Mouse (Mus musculus) gastrocnemius, postnatal 4 days (tissue): ENCODE data around the gene Abca7. TPM values are rescaled to one million over a fixed set of nuclear protein-coding genes. Genes with fewer than 3 reads are reported as not detected.

Experiments
- DNase-seq, 2 experiments: peaks; one replicate each; pipeline ENCODE4 v3.0.0; 2021 to 2022; ENCODE audit warnings: low spot score in 2 of 2, mixed read lengths in 2 of 2
- total RNA-seq, 2 experiments: library from RNA; stranded (reverse); gene quantifications; 2 replicates each; pipeline ENCODE4 v1.2.3; 2021

Abca7 gene
- total RNA-seq, 2 experiments from 2014 or later = 4.8 to 4.9 TPM

DNA sequence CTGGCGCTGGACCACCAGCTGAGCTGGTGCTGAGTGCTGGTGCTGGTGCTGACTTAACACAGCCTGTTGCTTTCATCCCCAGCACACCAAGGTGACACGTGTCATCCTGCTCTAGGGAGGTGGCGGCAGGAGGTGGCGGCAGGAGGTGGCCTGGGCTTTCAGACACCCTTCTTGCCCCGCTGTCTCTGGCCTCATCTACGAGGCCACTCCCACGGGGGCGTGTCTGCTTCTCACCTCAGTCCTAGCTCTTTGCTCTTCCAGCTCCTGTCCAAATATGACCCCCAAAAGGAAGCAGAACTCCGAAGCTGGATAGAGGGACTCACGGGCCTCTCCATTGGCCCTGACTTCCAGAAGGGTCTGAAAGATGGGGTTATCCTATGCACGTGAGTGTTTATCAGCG is 5.2 kb upstream of the Abca7 start:
- DNase-seq = no peak

DNA sequence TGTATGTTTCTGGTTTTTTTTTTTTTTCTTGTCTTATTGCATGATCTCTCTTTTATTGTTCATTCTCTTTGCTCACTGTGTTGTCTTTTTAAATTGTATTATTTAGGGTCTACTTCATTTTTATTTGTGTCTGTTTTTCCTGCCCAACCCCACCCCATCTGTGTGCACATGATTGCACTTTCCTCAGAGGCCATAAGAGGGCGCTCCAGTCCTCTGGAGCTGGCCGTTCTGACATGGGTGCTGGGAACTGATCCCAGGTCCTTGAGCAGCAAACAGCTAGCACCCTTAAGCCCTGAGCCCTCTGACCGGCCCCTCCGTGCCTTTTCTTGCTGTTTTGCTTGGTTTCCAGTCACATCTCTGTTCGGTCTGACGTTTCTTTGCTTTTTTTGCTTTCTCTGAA is 4.7 kb upstream of the Abca7 start:
- no peak for DNase-seq

DNA sequence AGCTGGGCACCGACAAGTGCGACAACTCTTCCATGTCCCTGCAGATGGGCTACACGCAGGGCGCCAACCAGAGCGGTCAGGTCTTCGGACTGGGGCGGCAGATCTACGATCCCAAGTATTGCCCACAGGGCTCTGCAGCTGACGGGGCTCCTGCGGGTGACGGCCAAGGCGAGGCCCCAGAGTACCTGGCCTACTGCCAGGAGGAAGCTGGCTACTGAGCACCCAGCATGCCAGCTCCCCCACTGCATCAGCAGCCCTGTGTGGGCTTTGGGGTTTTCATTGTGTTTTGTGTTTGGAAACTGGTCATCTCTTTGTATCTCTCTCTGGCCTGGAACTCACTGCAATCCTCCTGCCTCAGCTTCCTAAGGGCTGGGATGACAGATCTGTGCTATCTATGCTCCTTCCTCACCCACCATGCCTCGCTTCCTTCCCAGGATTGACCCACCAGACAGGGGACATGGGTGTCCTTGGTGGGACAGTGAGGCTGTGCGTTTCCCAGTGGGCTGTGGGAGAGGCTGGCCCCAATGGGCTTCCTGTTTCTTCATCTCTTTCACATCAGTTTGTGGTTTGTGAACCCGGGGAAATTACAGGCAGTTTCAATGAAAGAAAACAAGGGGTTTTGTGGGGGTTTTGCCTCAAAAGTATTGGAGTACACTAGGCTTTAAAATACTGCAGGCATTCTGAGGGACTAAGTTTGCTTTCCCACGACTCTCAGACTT is 1.7 kb upstream of the Abca7 start:
- DNase-seq = no peak

DNA sequence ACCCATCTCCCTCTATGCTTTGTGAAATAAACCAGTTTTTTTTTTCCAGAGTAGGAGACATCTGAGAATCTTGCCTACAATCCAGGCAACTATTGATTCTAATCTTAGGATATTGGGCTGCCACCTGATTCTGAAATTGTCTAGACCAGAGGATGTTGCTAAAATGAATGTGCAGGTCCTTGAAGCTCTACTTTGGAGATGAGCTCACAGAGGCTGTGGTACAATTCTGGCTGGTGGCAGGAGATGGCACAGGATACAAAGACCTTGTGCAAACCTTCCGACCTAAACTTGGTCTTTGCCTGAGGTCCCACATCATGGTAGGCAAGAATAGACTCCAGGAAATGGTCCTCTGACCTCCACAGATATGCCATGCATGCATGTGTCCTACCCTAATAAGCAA is 658 bp upstream of the Abca7 start:
- DNase-seq = no peak

DNA sequence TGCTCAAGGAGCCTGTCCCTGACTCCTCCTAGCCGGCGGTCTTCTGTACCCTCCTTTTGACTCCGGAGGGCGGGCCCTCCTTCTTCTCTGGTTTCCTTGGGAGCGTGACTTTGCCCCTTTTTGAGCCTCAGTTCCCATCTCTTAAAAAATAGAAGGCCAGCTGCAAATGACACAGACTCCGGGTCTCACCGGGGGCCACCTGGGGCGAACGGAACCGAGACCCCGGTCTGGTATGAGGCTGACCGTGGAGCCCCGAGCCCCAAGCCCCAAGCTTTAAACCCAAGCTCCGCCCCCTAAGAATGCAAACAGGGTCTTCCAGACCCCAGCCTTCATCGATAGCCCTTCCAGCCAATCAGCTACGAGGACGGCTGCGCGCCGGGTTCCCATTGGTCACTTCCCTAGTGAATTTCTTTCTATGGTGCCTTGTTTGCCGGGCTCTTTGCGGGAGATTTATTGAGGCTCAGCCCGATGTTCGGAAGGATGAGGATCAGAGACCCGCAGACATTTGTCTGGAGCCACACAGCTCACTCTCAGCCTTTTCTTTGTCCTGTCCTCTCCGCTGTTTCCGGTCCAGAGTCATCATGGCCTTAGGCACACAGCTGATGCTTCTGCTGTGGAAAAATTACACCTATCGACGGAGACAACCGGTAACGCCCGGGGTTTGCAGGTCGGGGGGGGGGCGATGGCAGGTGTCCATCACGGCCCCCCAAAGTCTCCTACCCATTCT is 903 bp downstream of the Abca7 start:
- peak in 1 of 2 experiments; percentile 64 for DNase-seq

DNA sequence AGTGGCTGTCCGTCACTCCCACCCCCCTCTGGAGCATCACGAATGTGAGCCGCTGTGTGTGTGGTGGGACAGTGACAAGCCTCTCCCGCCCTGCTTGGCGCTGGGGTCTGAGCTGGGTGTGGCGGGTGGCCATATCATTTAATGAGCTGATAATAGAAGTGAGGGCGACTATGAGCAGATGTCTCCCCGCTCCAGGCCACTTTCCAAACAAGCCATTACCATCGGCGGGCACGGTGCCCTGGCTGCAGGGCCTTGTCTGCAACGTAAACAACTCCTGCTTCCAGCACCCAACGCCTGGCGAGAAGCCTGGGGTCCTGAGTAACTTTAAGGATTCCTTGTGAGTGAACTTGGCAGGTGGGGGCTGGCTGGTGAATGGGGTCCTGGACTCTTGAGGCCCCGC is 1.5 kb downstream of the Abca7 start:
- DNase-seq = no peak

DNA sequence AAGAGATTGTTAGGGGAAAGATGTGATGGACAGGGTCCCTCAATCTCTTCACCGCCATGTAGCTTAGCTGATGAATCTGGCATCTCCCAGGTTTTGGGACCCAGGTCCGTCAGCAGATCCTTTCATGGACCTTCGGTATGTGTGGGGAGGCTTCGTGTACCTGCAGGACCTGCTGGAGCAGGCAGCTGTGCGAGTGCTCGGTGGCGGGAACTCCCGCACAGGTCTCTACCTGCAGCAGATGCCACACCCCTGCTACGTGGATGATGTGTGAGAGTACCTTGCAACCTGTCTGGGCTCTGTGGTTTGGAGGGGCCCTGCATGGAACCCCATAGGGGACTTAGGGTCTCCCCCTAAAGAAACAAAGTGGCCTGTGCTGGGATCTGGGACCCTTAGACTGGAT is 5.7 kb downstream of the Abca7 start:
- no peak for DNase-seq

DNA sequence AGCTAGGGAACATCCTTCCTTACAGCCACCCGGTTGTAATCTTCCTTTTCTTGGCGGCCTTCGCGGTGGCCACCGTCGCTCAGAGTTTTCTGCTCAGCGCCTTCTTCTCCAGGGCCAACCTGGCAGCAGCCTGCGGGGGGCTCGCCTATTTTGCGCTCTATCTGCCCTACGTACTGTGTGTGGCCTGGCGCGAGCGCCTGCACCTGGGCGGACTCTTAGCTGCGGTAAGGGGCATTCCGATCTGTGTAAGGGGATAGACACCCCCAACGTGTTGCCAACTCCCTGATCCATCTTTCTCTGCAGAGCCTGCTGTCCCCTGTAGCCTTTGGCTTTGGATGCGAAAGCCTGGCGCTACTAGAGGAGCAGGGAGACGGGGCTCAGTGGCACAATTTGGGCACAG is 6.5 kb downstream of the Abca7 start:
- DNase-seq = no peak

DNA sequence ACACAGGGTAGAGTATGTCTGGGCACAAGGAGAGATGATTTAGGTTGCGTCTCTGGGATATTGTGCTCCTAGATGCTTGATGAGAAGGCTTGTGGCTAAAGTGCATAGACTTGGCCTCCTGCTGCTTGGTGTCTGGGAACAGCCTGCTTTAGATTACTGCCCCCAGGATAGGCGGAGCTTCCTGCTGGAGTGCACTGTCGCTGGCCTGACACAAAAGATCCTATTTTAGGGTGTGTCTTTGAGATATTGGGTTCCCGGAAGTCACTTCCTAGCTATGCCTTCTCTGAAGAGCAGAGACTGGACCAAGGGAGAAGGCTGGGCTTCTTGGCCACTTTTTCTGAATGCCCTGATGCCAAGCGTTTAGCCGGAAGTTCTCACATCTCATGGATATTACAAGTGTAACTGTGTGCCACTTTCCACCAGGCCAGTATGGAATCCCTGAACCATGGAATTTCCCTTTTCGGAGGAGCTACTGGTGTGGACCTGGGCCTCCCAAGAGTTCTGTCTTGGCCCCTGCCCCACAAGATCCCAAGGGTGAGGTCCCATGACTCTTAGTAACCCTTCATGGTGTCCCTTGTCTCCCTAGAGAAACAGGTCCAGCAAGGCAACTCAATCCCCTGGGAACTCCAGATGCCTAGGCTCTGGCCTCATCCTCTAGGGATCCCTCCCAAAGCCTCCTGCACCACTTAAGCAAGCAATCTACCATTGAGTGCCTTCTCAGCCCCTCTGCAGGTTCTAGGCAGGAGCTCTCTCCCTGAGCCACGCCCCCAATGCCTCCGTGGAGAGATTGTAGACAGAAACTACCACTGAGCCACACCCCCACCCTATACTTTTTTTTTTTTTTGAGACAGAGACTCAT is 7.3 kb downstream of the Abca7 start:
- DNase-seq = no peak

DNA sequence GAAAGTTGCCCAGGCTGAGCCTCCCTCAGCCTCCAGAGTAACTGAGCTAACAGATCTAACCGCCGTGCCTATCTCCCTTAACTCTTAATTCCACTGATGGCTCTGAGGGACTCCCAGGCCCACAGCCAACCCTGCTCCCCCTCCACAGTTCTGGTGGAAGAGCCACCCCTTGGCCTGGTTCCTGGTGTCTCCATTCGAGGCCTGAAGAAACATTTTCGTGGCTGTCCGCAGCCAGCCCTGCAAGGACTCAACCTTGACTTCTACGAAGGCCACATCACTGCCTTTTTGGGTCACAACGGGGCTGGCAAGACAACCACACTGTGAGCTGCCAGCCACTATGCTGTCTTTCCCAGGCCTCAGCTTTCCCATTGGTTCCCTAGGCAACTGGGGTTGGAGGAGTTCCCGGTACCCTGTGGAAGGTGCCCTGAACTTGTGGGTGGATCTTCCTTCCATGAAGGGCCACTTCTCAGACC is 8.0 kb downstream of the Abca7 start:
- DNase-seq = no peak

DNA sequence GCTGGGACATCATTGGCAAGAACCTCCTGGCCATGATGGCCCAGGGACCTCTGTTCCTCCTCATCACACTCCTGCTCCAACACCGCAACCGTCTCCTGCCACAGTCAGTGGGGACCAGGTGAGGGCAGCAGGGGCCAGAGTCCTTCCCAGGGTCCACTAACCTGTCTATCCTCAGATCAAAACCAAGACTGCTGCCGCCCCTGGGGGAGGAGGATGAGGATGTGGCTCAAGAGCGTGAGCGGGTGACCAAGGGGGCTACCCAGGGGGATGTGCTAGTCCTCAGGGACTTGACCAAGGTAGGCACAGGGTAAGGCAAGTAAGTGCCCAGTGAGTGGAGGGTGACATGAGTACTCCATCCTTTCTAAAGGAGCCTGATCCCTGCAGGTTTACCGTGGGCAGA is 15.4 kb downstream of the Abca7 start:
- no peak for DNase-seq

DNA sequence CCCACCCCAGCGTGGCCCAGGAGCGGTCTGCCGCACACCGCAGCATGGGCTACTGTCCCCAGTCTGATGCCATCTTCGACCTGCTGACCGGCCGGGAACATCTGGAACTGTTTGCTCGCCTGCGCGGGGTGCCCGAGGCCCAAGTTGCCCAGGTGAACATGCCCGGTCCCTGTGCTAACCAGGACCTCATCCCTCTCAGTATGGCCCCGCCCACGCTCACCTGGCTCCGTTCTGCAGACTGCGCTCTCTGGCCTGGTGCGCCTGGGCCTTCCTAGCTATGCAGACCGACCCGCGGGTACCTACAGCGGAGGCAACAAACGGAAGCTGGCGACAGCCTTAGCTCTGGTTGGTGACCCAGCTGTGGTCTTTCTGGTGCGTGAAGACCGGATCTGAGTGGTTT is 17.3 kb downstream of the Abca7 start:
- no peak for DNase-seq

DNA sequence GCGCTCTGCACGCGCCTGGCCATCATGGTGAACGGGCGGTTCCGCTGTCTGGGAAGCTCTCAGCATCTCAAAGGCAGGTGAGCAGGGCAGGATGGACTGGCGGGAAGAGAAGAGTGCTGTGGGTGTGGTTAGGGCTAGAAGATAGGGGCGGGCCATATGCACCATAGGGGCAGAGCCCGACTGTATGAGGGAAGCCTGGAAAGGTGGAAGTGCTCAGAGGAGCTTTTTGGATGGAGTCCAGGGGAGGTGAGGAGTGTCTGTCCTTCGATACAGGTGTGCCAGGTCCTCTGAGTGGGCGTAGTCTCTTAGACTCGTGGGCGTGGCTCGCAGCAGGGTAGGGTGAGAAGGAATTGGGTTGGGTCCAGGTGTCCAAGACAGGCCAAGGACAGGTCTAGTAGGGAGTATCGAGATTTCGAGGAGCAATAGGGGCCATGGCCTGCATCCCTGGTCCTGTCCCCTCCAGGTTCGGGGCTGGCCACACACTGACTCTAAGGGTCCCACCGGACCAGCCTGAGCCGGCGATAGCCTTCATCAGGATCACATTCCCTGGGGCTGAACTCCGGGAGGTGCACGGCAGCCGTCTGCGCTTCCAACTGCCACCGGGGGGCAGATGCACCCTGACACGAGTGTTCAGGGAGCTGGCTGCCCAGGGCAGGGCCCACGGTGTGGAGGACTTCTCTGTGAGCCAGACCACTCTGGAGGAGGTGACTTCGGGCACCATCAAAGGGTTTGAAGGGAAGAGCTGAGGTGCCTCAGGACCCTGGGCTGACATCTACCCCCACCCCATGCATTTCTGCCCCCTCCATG is 18.4 kb downstream of the Abca7 start:
- DNase-seq = no peak

DNA sequence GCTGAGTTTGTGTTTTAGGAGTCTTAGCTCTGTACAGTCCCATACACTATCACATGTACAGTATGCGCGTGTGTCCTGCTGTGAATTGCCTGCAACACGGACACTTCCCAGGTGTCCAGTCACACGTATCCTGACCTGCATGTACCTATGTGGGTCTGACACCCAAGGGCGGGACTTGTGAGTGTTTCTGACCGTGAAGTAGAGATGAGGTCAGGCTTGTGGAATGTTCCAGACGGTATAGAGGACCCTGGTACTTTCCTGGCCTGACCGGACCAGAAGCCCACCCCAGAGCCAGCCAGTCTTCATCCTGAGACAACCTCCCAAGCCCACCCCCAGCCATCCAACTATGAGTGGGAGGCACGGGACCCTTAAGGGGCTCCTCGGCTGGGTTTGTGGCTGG is 19.3 kb downstream of the Abca7 start:
- DNase-seq = no peak

DNA sequence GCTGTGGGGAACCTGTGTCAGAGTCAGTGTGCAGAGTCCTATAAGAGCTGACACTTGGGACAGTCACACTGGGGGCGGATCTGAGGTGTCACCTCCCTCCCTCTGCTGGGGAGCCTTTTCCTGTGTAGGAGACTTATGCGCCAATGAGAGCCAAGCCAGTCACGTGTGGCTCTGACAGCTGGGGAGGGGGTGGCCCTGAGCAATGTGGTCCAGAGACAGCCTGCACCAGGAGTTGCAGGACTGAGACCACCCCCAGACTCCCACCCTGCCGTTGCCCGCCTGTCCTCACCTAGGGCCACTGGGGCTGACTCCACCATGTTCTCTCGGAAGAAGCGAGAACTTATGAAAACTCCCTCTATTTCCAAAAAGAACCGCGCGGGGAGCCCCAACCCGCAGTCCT is 20.2 kb downstream of the Abca7 start, which contains the start of gene Arhgap45:
TSS of gene Arhgap45 (plus strand) at position 143 of the 400 bp plus-strand sequence.
- DNase-seq = no peak

DNA sequence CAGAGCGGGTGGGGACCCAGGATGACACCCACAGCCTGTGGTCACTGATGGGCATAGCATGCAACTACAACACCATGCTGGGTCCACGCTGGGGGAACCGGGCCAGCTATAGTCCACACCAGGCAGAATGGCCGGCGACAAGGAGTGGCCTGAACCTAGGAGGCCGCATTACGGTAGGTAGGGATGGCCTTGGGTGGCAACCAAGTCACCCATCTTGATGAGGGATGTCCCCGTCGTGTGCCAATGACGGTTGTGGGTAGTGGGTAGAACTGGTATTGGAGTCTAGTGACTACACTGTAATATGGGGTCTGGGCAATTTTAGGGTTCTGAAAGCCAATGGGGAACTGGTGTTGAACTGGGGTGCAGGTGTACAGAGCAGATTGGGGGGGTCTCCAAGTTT is 20.6 kb downstream of the Abca7 start:
- DNase-seq = no peak

DNA sequence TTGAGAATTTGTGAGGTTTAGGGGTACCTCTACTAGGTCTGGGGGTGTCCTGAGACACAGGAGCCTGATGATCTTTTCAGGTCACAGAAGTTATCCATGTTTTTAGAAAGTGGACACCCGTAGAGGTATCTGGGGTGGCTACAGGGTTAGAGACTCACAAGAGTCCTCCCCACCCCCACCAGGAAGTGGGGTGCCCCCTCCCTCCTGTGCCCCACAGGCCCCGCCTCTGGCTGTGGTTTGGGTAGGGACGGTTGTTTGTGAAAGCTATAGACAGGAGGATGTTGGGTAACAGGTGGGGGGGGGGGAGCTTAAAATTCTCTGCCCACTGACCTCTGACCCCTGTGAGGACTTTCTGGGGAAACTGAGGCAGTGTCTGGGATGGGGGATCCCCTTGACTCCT is 21.1 kb downstream of the Abca7 start:
- DNase-seq = no peak

DNA sequence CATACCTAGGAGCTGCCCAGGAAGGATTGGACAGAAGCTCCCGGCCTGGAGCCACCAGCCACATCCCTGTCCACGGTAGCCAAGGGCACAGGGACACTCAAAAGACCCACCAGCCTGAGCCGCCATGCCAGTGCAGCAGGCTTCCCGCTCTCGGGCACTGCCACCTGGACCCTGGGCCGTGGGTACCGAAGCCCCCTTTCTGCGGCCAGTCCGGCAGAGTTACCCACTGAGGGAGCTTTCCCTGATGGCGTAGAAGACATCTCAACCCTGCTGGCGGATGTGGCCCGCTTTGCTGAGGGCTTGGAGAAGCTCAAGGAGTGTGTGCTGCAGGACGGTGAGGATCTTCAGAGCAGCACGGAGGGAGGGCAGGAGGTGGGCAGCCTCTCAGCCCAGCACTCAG is 21.5 kb downstream of the Abca7 start:
- no peak for DNase-seq

DNA sequence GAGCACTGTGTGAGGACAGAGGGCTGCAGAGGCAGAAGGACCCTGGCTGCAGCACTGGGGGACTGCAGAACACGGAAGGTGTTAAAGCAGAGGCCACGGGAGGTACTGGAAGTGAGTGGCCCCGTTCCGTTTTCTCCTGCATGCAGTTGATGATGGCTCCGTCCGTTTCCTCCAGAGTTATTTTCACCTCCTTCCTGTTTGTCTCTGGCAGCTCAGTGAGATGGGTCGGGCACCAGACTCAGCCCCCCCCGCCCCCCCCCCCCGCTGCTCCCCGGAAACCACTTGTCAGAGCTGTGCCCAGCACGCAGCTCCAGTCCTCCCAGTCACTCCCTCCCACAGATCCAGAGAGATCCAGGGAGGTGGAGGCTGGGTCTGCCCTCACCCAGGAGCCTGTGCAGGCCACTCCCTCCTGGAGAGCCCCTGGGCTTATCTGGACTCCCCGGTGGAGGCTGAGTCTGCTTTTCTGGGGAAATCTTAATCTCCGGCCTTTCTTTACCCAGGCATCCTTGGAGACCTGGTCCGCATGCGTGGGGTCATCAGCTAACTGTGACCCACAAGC is 22.5 kb downstream of the Abca7 start:
- no peak for DNase-seq

DNA sequence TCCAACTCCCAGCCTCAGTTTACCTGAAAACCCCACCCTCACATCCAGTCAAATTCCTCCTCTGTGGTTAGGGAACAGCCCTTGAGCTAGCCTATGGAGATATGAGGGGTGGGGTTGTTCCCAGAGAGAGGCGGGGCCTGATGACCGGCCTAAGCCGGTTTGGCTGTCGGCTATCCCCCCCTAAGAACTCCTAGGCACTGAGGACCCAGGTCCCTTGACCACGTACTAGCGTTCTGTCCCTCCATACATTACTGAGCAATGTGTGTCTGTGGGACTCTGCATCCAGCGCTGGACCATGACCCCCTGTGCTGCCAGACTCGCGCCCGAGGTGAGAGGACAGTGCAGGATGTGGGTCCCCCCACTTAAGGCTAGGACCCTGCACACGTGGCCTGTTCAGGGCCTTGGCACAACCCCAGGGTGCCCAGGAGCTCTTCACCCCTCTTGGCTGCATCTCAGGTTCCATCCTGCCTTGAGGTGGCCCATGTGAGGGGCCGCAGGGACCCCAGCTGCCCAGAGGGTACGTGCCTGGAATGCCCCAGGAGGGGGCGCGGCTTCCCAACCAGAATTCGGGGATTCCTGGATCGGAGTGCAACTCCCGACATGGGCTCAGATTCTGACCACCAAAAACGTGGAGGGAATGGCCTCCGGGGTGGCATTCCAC is 23.3 kb downstream of the Abca7 start:
- DNase-seq = no peak
